13 mouse cellular contexts compared by ENCODE assay signal in genomic region chr6:52178918-52179665, GRCm38 (mm10). TPM values are rescaled to one million over a fixed set of nuclear protein-coding genes. Genes with fewer than 3 reads are reported as not detected.
A peak's percentile ranks its signal among the peaks of the same experiment; 100 is the strongest.
DNase-seq lines count a peak whose midpoint lies in the region; ATAC-seq lines count a peak whose summit lies in the region.
"Had no signal": no experiment of that assay in that cellular context is flagged by ENCODE, and none has a peak within 500 bp of the region (broad histone marks: within the 10 kb centered on the region; RNA-seq: fewer than 3 reads in every experiment).

No protein-coding gene starts in this region.

- peak overlapping the region; percentile 89 for H3K27ac ChIP-seq in kidney, embryonic 14.5 days (ENCODE audit: low read depth, low read length)
- peak overlapping the region; percentile 98 for H3K27ac ChIP-seq in hindbrain, embryonic 12.5 days
- no peak overlapping the region for H3K27ac ChIP-seq in limb, embryonic 11.5 days (replicated peaks; ENCODE audit: low read depth, low read length)
- H3K27ac ChIP-seq in stomach, embryonic 14.5 days (ENCODE audit: low read length), result peak overlapping the region; percentile 98
- H3K27ac ChIP-seq: layer of hippocampus, adult 2 months; midbrain, embryonic 10.5 days had no signal

- DNase-seq in kidney, adult 11 months, result no peak
- peak; percentile 34 for DNase-seq in limb, embryonic 11.5 days (ENCODE audit: low spot score)
- no peak for DNase-seq in layer of hippocampus, postnatal 10 days (ENCODE audit: low spot score in 2 of 2)
- DNase-seq: cerebellum, postnatal 14 days; retina, postnatal 1 day; thymus, postnatal 4 days had no signal

- peak overlapping the region; percentile 67 for H3K4me2 ChIP-seq in kidney, embryonic 14.5 days (replicated peaks; ENCODE audit: low read depth, low read length)
- peak overlapping the region; percentile 88 for H3K4me2 ChIP-seq in hindbrain, embryonic 12.5 days (replicated peaks)
- H3K4me2 ChIP-seq in limb, embryonic 11.5 days (ENCODE audit: low read depth, severe bottlenecking), result peak overlapping the region; percentile 8; the same call in 1 of the 2 replicates
- peak overlapping the region; percentile 61 for H3K4me2 ChIP-seq in stomach, embryonic 14.5 days (replicated peaks; ENCODE audit: low read depth, low read length)

- ATAC-seq in kidney, embryonic 14.5 days (ENCODE audit: low FRiP score, low TSS enrichment), result no peak
- no peak for ATAC-seq in hindbrain, embryonic 12.5 days (ENCODE audit: low FRiP score)
- ATAC-seq in limb, embryonic 11.5 days (ENCODE audit: insufficient number of reproducible peaks, low FRiP score, low TSS enrichment, low read depth), result no peak
- no peak for ATAC-seq in stomach, embryonic 14.5 days (ENCODE audit: insufficient number of reproducible peaks, insufficient read depth, low FRiP score, low read depth)
- no peak for ATAC-seq in inflammation-experienced regulatory T-cells, adult 6 months

- peaks cover 63% of the 10 kb centered on the region for H3K4me1 ChIP-seq in kidney, embryonic 14.5 days (ENCODE audit: control insufficient read depth, insufficient read depth, low read length)
- peaks cover 6% of the 10 kb centered on the region; the same call in 1 of the 2 replicates for H3K4me1 ChIP-seq in hindbrain, embryonic 12.5 days
- H3K4me1 ChIP-seq in limb, embryonic 11.5 days (ENCODE audit: control insufficient read depth, insufficient read depth, low read length), result peaks cover 69% of the 10 kb centered on the region
- peaks cover 37% of the 10 kb centered on the region for H3K4me1 ChIP-seq in stomach, embryonic 14.5 days (ENCODE audit: control insufficient read depth, insufficient read depth, low read length)

- H3K4me3 ChIP-seq in kidney, embryonic 14.5 days (ENCODE audit: low read length), result peak overlapping the region; percentile 71
- H3K4me3 ChIP-seq in hindbrain, embryonic 12.5 days, result peak overlapping the region; percentile 55
- no peak overlapping the region for H3K4me3 ChIP-seq in limb, embryonic 11.5 days (ENCODE audit: low read depth, low read length)
- peak overlapping the region; percentile 63 for H3K4me3 ChIP-seq in stomach, embryonic 14.5 days (ENCODE audit: low read depth, low read length)
- H3K4me3 ChIP-seq: layer of hippocampus, adult 2 months; midbrain, embryonic 10.5 days had no signal

- H3K9ac ChIP-seq in kidney, embryonic 14.5 days (ENCODE audit: low read depth, low read length), result peak overlapping the region; percentile 88
- peak overlapping the region; percentile 89 for H3K9ac ChIP-seq in hindbrain, embryonic 12.5 days
- H3K9ac ChIP-seq in limb, embryonic 11.5 days (ENCODE audit: low read length), result no peak overlapping the region; the same call in 1 of the 2 replicates
- H3K9ac ChIP-seq in stomach, embryonic 14.5 days (replicated peaks; ENCODE audit: low read depth, low read length), result peak overlapping the region; percentile 79

- no peaks in the 10 kb centered on the region for H3K27me3 ChIP-seq in kidney, embryonic 14.5 days (ENCODE audit: control insufficient read depth, insufficient read depth, low read length)
- peaks cover 96% of the 10 kb centered on the region for H3K27me3 ChIP-seq in hindbrain, embryonic 12.5 days
- peaks cover 10% of the 10 kb centered on the region for H3K27me3 ChIP-seq in limb, embryonic 11.5 days (ENCODE audit: control insufficient read depth, insufficient read depth, low read length)
- H3K27me3 ChIP-seq in stomach, embryonic 14.5 days (ENCODE audit: control insufficient read depth, insufficient read depth, low read length), result no peaks in the 10 kb centered on the region

- no peaks in the 10 kb centered on the region for H3K9me3 ChIP-seq in kidney, embryonic 14.5 days (ENCODE audit: control insufficient read depth, low read length)
- no peaks in the 10 kb centered on the region for H3K9me3 ChIP-seq in hindbrain, embryonic 12.5 days (replicated peaks)
- H3K9me3 ChIP-seq in limb, embryonic 11.5 days (ENCODE audit: control insufficient read depth, low read length), result no peaks in the 10 kb centered on the region
- no peaks in the 10 kb centered on the region for H3K9me3 ChIP-seq in stomach, embryonic 14.5 days (ENCODE audit: control insufficient read depth, low read depth, low read length)
- H3K9me3 ChIP-seq: G1E; midbrain, embryonic 10.5 days had no signal

- WGBS in kidney, embryonic 14.5 days, result 14% methylated on average over 4 of the region's 4 CpGs
- WGBS in hindbrain, embryonic 12.5 days, result 1% methylated on average over 4 of the region's 4 CpGs
- 14% methylated on average over 4 of the region's 4 CpGs for WGBS in limb, embryonic 11.5 days
- WGBS in stomach, embryonic 14.5 days, result 12% methylated on average over 4 of the region's 4 CpGs

- peaks cover 12% of the 10 kb centered on the region; the same call in 1 of the 2 replicates for H3K36me3 ChIP-seq in kidney, embryonic 14.5 days (ENCODE audit: control insufficient read depth, insufficient read depth, low read length)
- no peaks in the 10 kb centered on the region for H3K36me3 ChIP-seq in hindbrain, embryonic 12.5 days
- no peaks in the 10 kb centered on the region for H3K36me3 ChIP-seq in limb, embryonic 11.5 days (ENCODE audit: control insufficient read depth, insufficient read depth, low read length)
- peaks cover 3% of the 10 kb centered on the region; the same call in 1 of the 2 replicates for H3K36me3 ChIP-seq in stomach, embryonic 14.5 days (ENCODE audit: control insufficient read depth, insufficient read depth, low read length)
- H3K36me3 ChIP-seq: G1E; midbrain, embryonic 10.5 days had no signal

RNA-seq across cellular contexts. Expression of gene 5730596B20Rik, which starts 1.8 kb away (rescaled TPM):
- polyA plus RNA-seq in kidney, embryonic 14.5 days (2014; fragmentation: Nextera tagmentation; extraction: Ambion mirVana), result 2.7 and 2.9 TPM in 2 replicates
- 5.6 and 6.9 TPM in 2 replicates for polyA plus RNA-seq in hindbrain, embryonic 12.5 days (2016; fragmentation: Nextera tagmentation; extraction: Ambion mirVana)
- polyA plus RNA-seq in limb, embryonic 11.5 days (2014; fragmentation: Nextera tagmentation; extraction: Ambion mirVana), result 0.99 and 1.4 TPM in 2 replicates
- polyA plus RNA-seq in stomach, embryonic 14.5 days (2014; fragmentation: Nextera tagmentation; extraction: Ambion mirVana), result 4.4 and 4.7 TPM in 2 replicates
- not detected for total RNA-seq in layer of hippocampus, postnatal 10 days (2021)
- polyA plus RNA-seq in inflammation-experienced regulatory T-cells, adult 6 months (2017; shearing (Covaris generic)), result not detected
- total RNA-seq: layer of hippocampus, adult 2 months had no signal
- polyA plus RNA-seq: G1E; midbrain, embryonic 10.5 days had no signal

RNA-seq across cellular contexts. Expression of gene Hoxa4, which starts 12.5 kb away (rescaled TPM):
- polyA plus RNA-seq in kidney, embryonic 14.5 days (2014; fragmentation: Nextera tagmentation; extraction: Ambion mirVana), result 3.1 and 3.6 TPM in 2 replicates
- polyA plus RNA-seq in hindbrain, embryonic 12.5 days (2016; fragmentation: Nextera tagmentation; extraction: Ambion mirVana), result 6.9 and 12.5 TPM in 2 replicates
- 1.0 and 1.3 TPM in 2 replicates for polyA plus RNA-seq in limb, embryonic 11.5 days (2014; fragmentation: Nextera tagmentation; extraction: Ambion mirVana)
- polyA plus RNA-seq in stomach, embryonic 14.5 days (2014; fragmentation: Nextera tagmentation; extraction: Ambion mirVana), result 6.7 and 6.8 TPM in 2 replicates
- total RNA-seq in layer of hippocampus, postnatal 10 days (2021), result not detected
- not detected for polyA plus RNA-seq in inflammation-experienced regulatory T-cells, adult 6 months (2017; shearing (Covaris generic))
- total RNA-seq: G1E; layer of hippocampus, adult 2 months had no signal
- polyA plus RNA-seq: G1E; midbrain, embryonic 10.5 days had no signal

RNA-seq across cellular contexts. Expression of gene Hoxa2, which starts 14.5 kb away (rescaled TPM):
- 4.7 and 5.5 TPM in 2 replicates for polyA plus RNA-seq in kidney, embryonic 14.5 days (2014; fragmentation: Nextera tagmentation; extraction: Ambion mirVana)
- polyA plus RNA-seq in hindbrain, embryonic 12.5 days (2016; fragmentation: Nextera tagmentation; extraction: Ambion mirVana), result 52.2 and 70.1 TPM in 2 replicates
- polyA plus RNA-seq in limb, embryonic 11.5 days (2014; fragmentation: Nextera tagmentation; extraction: Ambion mirVana), result 2.8 and 3.0 TPM in 2 replicates
- polyA plus RNA-seq in stomach, embryonic 14.5 days (2014; fragmentation: Nextera tagmentation; extraction: Ambion mirVana), result 17.4 and 18.5 TPM in 2 replicates
- total RNA-seq in layer of hippocampus, postnatal 10 days (2021), result not detected
- polyA plus RNA-seq in inflammation-experienced regulatory T-cells, adult 6 months (2017; shearing (Covaris generic)), result not detected
- total RNA-seq: G1E; layer of hippocampus, adult 2 months had no signal
- polyA plus RNA-seq: G1E had no signal

RNA-seq across cellular contexts. Expression of gene Hoxa1, which starts 21.0 kb away (rescaled TPM):
- polyA plus RNA-seq in kidney, embryonic 14.5 days (2014; fragmentation: Nextera tagmentation; extraction: Ambion mirVana), result 0.64 and 1.0 TPM in 2 replicates
- 2.1 and 3.2 TPM in 2 replicates for polyA plus RNA-seq in hindbrain, embryonic 12.5 days (2016; fragmentation: Nextera tagmentation; extraction: Ambion mirVana)
- 0.99 and 1.1 TPM in 2 replicates for polyA plus RNA-seq in limb, embryonic 11.5 days (2014; fragmentation: Nextera tagmentation; extraction: Ambion mirVana)
- 2.1 and 3.0 TPM in 2 replicates for polyA plus RNA-seq in stomach, embryonic 14.5 days (2014; fragmentation: Nextera tagmentation; extraction: Ambion mirVana)
- not detected for total RNA-seq in layer of hippocampus, postnatal 10 days (2021)
- not detected for polyA plus RNA-seq in inflammation-experienced regulatory T-cells, adult 6 months (2017; shearing (Covaris generic))
- total RNA-seq: layer of hippocampus, adult 2 months had no signal
- polyA plus RNA-seq: G1E had no signal

RNA-seq across cellular contexts. Expression of gene Hoxa5, which starts 25.3 kb away (rescaled TPM):
- 15.7 and 16.6 TPM in 2 replicates for polyA plus RNA-seq in kidney, embryonic 14.5 days (2014; fragmentation: Nextera tagmentation; extraction: Ambion mirVana)
- polyA plus RNA-seq in hindbrain, embryonic 12.5 days (2016; fragmentation: Nextera tagmentation; extraction: Ambion mirVana), result 53.4 and 82.9 TPM in 2 replicates
- polyA plus RNA-seq in limb, embryonic 11.5 days (2014; fragmentation: Nextera tagmentation; extraction: Ambion mirVana), result 11.0 and 11.3 TPM in 2 replicates
- 24.4 and 27.1 TPM in 2 replicates for polyA plus RNA-seq in stomach, embryonic 14.5 days (2014; fragmentation: Nextera tagmentation; extraction: Ambion mirVana)
- not detected for total RNA-seq in layer of hippocampus, postnatal 10 days (2021)
- polyA plus RNA-seq in inflammation-experienced regulatory T-cells, adult 6 months (2017; shearing (Covaris generic)), result not detected
- total RNA-seq: layer of hippocampus, adult 2 months had no signal
- polyA plus RNA-seq: G1E; midbrain, embryonic 10.5 days had no signal

Comparison
In these comparisons a context has a peak if more than half of its experiments do, and no peak if none do; other contexts are left out.
1. H3K4me2 ChIP-seq: peak in every context shown above with its lines; median percentile 88 in hindbrain, embryonic 12.5 days; 67 in kidney, embryonic 14.5 days; 61 in stomach, embryonic 14.5 days; 8 in limb, embryonic 11.5 days.